Mouse (Mus musculus): ENCODE data around the gene Mpped2. TPM values are rescaled to one million over a fixed set of nuclear protein-coding genes. Genes with fewer than 3 reads are reported as not detected.

Gene Mpped2
- total and polyA plus RNA-seq, 3 experiments: not detected

GRCm38 (mm10) chr2:106705664-106706063, 12.6 kb downstream of the Mpped2 start:
- Histone ChIP-seq H3K79me2 (replicated peaks; ENCODE audit: control insufficient read depth, extremely low read depth, insufficient read depth, poor library complexity, severe bottlenecking) (no peaks in the 10 kb centered on the region), H3K9ac (ENCODE audit: insufficient read depth, low read depth) (no peak overlapping the region), H3K27ac (ENCODE audit: insufficient read depth, low read depth) (no peak overlapping the region), H3K36me3 (replicated peaks in 1 of 2; ENCODE audit: control insufficient read depth in 1 of 2, insufficient read depth in 1 of 2, low read length in 1 of 2) (no peaks in the 10 kb centered on the region), H3K4me2 (ENCODE audit: insufficient read depth, low read depth, poor library complexity, severe bottlenecking) (no peak overlapping the region), H3K9me3 (replicated peaks; ENCODE audit: low read length) (peaks cover 63% of the 10 kb centered on the region), H3K4me3 (replicated peaks in 1 of 3; ENCODE audit: low read depth in 2 of 3, low read length in 2 of 3, poor library complexity in 1 of 3) (no peak overlapping the region), H3K4me1 (ENCODE audit: control insufficient read depth in 1 of 2, insufficient read depth in 2 of 2) (no peaks in the 10 kb centered on the region), H3K27me3 (replicated peaks) (no peaks in the 10 kb centered on the region)
- TF ChIP-seq KAT2A (IDR thresholded peaks at IDR 0.05; ENCODE audit: insufficient replicate concordance, low read length) (no peak), USF1 (IDR thresholded peaks at IDR 0.05; ENCODE audit: low read depth, low read length) (no peak), JUND (conservative IDR thresholded peaks at IDR 0.05; ENCODE audit: low read depth, low read length) (no peak), E2F4 (IDR thresholded peaks at IDR 0.05; ENCODE audit: insufficient replicate concordance, low read depth, low read length) (no peak), RCOR1 (conservative IDR thresholded peaks at IDR 0.05; ENCODE audit: low read depth, low read length) (no peak), SIN3A (IDR thresholded peaks at IDR 0.05; ENCODE audit: low read length) (no peak), MAFK (IDR thresholded peaks at IDR 0.05; ENCODE audit: insufficient replicate concordance, low read length) (no peak), CHD1 (IDR thresholded peaks at IDR 0.05; ENCODE audit: low read depth, low read length) (no peak), BHLHE40 (IDR thresholded peaks at IDR 0.05; ENCODE audit: low read depth, low read length) (no peak)
- no peak for DNase-seq (ENCODE audit: extremely low read depth)
- dilution Hi-C loops (cut with MboI; ENCODE audit: extremely low pct_ligation_motif_present, extremely low pct_unique_long_range_greater_than_20kb, low sequenced_read_pairs) (no loop called here), in situ Hi-C loops (cut with MboI; ENCODE audit: low pct_ligation_motif_present, low pct_unique_long_range_greater_than_20kb, low sequenced_read_pairs) (no loop called here)

- Histone ChIP-seq H3K36me3 (replicated peaks in 1 of 2; ENCODE audit: control insufficient read depth in 1 of 2, insufficient read depth in 1 of 2, low read length in 1 of 2) (no peaks in the 10 kb centered on the region), H3K9ac (ENCODE audit: insufficient read depth, low read depth) (no peak overlapping the region), H3K27me3 (replicated peaks) (no peaks in the 10 kb centered on the region), H3K79me2 (replicated peaks; ENCODE audit: control insufficient read depth, extremely low read depth, insufficient read depth, poor library complexity, severe bottlenecking) (no peaks in the 10 kb centered on the region), H3K4me3 (replicated peaks in 1 of 3; ENCODE audit: low read depth in 2 of 3, low read length in 2 of 3, poor library complexity in 1 of 3) (no peak overlapping the region), H3K9me3 (replicated peaks; ENCODE audit: low read length) (peaks cover 62% of the 10 kb centered on the region), H3K4me2 (ENCODE audit: insufficient read depth, low read depth, poor library complexity, severe bottlenecking) (no peak overlapping the region), H3K27ac (ENCODE audit: insufficient read depth, low read depth) (no peak overlapping the region), H3K4me1 (ENCODE audit: control insufficient read depth in 1 of 2, insufficient read depth in 2 of 2) (no peaks in the 10 kb centered on the region)
- no peak for DNase-seq (ENCODE audit: extremely low read depth)
- dilution Hi-C loops (cut with MboI; ENCODE audit: extremely low pct_ligation_motif_present, extremely low pct_unique_long_range_greater_than_20kb, low sequenced_read_pairs) (no loop called here), in situ Hi-C loops (cut with MboI; ENCODE audit: low pct_ligation_motif_present, low pct_unique_long_range_greater_than_20kb, low sequenced_read_pairs) (no loop called here)
- no peak for TF ChIP-seq MXI1 (IDR thresholded peaks at IDR 0.05; ENCODE audit: low read depth, low read length)
- no peak for TF ChIP-seq ZC3H11A (IDR thresholded peaks at IDR 0.05; ENCODE audit: low read depth, low read length)
- TF ChIP-seq JUN (IDR thresholded peaks at IDR 0.05; ENCODE audit: insufficient read depth, low read depth, low read length): no peak
- no peak for TF ChIP-seq POLR2AphosphoS2 (IDR thresholded peaks at IDR 0.05; ENCODE audit: low read depth, low read length)
- no peak for TF ChIP-seq NELFE (IDR thresholded peaks at IDR 0.05; ENCODE audit: low read depth, low read length)
- TF ChIP-seq ETS1 (conservative IDR thresholded peaks at IDR 0.05; ENCODE audit: low read depth, low read length): no peak
- TF ChIP-seq USF1 (IDR thresholded peaks at IDR 0.05; ENCODE audit: low read depth, low read length): no peak
- no peak for TF ChIP-seq HCFC1 (IDR thresholded peaks at IDR 0.05; ENCODE audit: low read depth, low read length)
- TF ChIP-seq CHD1 (IDR thresholded peaks at IDR 0.05; ENCODE audit: low read depth, low read length): no peak
- TF ChIP-seq GABPA (IDR thresholded peaks at IDR 0.05; ENCODE audit: insufficient replicate concordance, low read depth, low read length): no peak
- TF ChIP-seq IRF4 (IDR thresholded peaks at IDR 0.05; ENCODE audit: low read depth, low read length): no peak
- TF ChIP-seq SMC3 (IDR thresholded peaks at IDR 0.05; ENCODE audit: low read depth, low read length): no peak
- no peak for TF ChIP-seq USF2 (conservative IDR thresholded peaks at IDR 0.05; ENCODE audit: low read depth, low read length)
- no peak for TF ChIP-seq TBP (conservative IDR thresholded peaks at IDR 0.05; ENCODE audit: low read depth, low read length)
- TF ChIP-seq KAT2A (IDR thresholded peaks at IDR 0.05; ENCODE audit: insufficient replicate concordance, low read length): no peak
- no peak for TF ChIP-seq MAZ (IDR thresholded peaks at IDR 0.05; ENCODE audit: low read depth, low read length)
- no peak for TF ChIP-seq EP300 (IDR thresholded peaks at IDR 0.05; ENCODE audit: low read length)
These were observed 14.1 kb downstream of the Mpped2 start for GRCm38 (mm10) chr2:106707136-106707535.

Data from CH12.LX (cell line).